Mouse (Mus musculus): ENCODE results near the gene Ift81. TPM values are rescaled to one million over a fixed set of nuclear protein-coding genes. Genes with fewer than 3 reads are reported as not detected.

Gene Ift81
- total RNA-seq, 1 experiment from 2014 or later = 6.1 TPM

DNA sequence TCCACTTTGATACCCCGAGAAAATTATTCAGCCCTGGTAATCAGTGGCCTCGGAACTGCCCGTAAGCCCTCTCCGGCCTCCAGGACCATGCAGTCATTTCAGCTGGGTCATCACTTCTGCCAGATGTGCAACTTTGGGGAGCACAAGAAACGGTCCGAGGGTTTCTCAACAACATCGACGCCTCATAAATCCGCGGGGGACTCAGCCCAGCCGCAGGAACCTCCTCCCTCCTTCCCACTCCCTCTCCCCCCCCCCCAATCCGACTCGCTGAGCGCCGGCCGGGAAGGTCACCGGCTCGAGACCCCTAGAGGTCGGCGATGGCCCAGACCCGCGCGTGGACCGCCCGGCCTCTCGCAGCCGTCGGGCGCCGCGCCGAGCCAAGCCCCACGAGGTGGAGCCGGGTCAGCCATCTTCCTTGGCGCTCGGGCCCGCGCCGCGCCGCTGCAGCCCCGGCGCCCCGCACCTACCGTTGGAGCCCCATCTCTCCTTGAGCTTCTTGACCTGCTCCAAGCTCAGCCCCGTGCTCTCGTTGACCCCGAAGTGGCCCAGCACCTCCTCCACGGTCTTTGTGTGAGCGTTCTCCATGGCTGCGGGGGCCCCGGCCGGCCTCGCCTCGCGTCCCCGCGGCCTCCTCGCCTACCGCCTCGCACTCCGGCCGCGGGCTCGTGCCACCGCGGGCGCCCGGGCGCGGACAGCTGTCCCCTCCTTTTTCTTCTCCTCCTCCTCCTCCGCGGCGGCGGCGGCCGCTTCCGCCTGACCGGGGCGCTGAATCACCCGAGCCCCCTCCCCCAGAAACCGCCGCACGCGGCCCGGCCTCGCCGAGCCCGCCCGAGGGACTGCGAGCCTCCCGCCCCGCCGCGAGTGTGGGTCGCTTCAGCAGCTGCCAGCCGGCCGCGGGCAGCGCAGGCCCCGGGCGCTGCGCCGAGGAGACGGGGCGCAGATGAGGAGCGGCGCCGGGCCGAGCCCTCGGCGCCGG lies 112.9 kb downstream of the Ift81 start:
- peak; percentile 15; the same call in 1 of the 2 replicates for ATAC-seq (replicated peaks; ENCODE audit: low read depth, poor library complexity, severe bottlenecking)

DNA sequence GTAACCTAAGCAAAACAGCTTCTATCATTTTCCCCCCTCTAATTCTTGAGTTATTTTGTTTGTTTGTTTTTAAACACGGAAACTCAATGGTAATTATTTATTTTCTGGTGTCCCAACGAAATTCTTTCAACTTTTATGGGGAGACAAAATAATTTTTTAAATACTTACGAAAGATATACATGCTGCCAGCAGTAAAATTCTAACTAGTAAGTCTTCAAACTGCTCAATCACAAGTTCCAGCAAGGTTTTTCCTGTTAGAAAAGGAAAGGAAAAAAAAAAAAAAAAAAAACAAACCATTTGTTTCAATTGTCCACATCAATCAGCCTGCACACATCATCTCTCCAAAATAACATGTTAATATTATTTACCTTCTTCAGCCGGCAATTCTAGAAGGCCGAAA lies 113.8 kb downstream of the Ift81 start:
- ATAC-seq (replicated peaks; ENCODE audit: low read depth, poor library complexity, severe bottlenecking) = no peak

Other genes with a start within 250 kb of the Ift81 start
- 39.1 and 43.6 TPM in 2 replicates for gene Gpn3, start 242.6 kb downstream of the Ift81 start, total RNA-seq (2017)
- gene Fam216a, start 242.2 kb downstream of the Ift81 start, total RNA-seq (2017) = 36.5 and 37.4 TPM in 2 replicates
- 661 and 743 TPM in 2 replicates for gene Arpc3, start 222.6 kb downstream of the Ift81 start, total RNA-seq (2017)
- 34.5 and 44.0 TPM in 2 replicates for gene Anapc7, start 192.8 kb downstream of the Ift81 start, total RNA-seq (2017)
- 107 and 133 TPM in 2 replicates for gene Atp2a2, start 112.3 kb downstream of the Ift81 start, total RNA-seq (2017)
- 5.2 and 5.3 TPM in 2 replicates for gene P2rx7, start 29.4 kb upstream of the Ift81 start, total RNA-seq (2017)
- 12.1 and 17.4 TPM in 2 replicates for gene P2rx4, start 93.0 kb upstream of the Ift81 start, total RNA-seq (2017)
- 20.8 and 42.9 TPM in 2 replicates for gene Camkk2, start 164.9 kb upstream of the Ift81 start, total RNA-seq (2017)
- 344 and 345 TPM in 2 replicates for gene Anapc5, start 206.8 kb upstream of the Ift81 start, total RNA-seq (2017)
- 15.3 and 23.0 TPM in 2 replicates for gene Rnf34, start 235.5 kb upstream of the Ift81 start, total RNA-seq (2017)

Data from common myeloid progenitor, adult 5-6 weeks (primary cell).